Mouse (Mus musculus): Measurements from ENCODE around the gene Klhdc1. TPM values are rescaled to one million over a fixed set of nuclear protein-coding genes. Genes with fewer than 3 reads are reported as not detected.

The Klhdc1 gene
- polyA plus RNA-seq, 1 experiment from 2014 or later: 9.2 TPM

DNA sequence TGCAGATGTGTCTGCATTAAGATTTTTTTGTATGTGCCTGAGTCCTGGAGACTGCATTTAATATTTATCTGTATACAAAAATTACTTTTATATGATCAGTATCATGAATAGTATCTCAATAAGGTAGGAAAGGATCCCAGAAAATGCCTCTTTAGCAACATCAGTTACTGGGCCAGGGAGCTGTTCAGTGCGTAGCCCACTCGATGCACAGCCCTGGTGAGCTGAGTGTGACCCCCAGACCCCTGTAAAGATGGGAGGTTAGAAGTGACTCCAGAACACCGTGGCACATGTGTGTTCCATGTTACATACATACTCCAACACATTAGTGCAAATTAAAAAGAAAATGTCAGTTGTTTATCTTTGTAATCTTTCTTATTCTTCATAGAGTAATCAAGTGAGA, 58.9 kb downstream of the Klhdc1 start:
- H3K4me2 ChIP-seq: no peak overlapping the region
- H3K9me3 ChIP-seq: no peaks in the 10 kb centered on the region
- WGBS: 88% methylated on average over 3 of the region's 3 CpGs
- no peak overlapping the region for H3K9ac ChIP-seq
- no peak overlapping the region for H3K4me3 ChIP-seq (replicated peaks)
- no peaks in the 10 kb centered on the region for H3K27me3 ChIP-seq (replicated peaks)
- peaks cover 21% of the 10 kb centered on the region; the same call in 1 of the 2 replicates for H3K4me1 ChIP-seq
- H3K27ac ChIP-seq: no peak overlapping the region
- H3K36me3 ChIP-seq: peaks cover 27% of the 10 kb centered on the region
- ATAC-seq (ENCODE audit: insufficient read depth, low FRiP score, low read depth): no peak

DNA sequence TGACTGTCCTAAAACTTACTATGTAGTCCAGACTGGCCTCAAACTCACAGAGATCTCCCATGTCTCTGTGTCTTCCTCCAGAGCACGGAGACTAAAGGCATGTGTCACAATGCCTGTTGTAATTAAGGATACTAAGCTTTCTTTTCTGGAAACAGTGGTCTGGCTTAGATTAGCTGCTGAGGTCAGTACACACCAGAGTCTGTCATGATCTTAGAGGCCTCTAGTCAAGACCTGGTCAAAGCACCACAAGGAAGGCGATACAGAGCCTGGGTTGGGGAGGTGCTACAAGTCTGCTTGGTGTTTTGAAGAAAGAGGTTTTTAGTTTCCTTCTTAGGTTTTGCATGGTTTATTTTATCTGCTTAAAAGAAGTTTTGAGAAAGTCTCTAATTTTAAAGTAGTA, 59.4 kb downstream of the Klhdc1 start:
- no peak overlapping the region for H3K9ac ChIP-seq
- 90% methylated on average over 2 of the region's 2 CpGs for whole genome bisulfite sequencing
- H3K4me3 ChIP-seq (replicated peaks): no peak overlapping the region
- ATAC-seq (ENCODE audit: insufficient read depth, low FRiP score, low read depth): no peak
- H3K27ac ChIP-seq: no peak overlapping the region
- H3K27me3 ChIP-seq (replicated peaks): no peaks in the 10 kb centered on the region
- H3K36me3 ChIP-seq: peaks cover 32% of the 10 kb centered on the region
- H3K9me3 ChIP-seq: no peaks in the 10 kb centered on the region
- no peak overlapping the region for H3K4me2 ChIP-seq
- peaks cover 21% of the 10 kb centered on the region; the same call in 1 of the 2 replicates for H3K4me1 ChIP-seq

DNA sequence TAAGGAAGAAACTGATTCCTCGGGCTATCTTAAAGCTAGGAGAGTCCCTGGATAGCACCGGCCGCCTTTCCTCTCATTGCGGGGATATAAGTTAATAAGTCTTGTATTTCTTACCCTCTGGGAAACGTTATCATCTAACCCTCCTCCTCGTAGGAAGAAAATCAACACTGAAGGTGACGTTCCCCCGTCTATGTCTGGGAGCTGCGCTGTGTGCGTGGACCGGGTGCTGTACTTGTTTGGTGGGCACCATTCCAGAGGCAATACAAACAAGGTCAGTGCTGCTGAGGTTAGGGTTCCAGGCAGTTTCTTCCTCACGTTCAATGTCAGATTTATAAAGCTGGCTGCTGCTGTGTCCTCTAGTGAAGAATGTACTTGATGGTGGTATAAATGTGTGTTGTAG, 61.2 kb downstream of the Klhdc1 start:
- Histone ChIP-seq H3K36me3 (peaks cover 43% of the 10 kb centered on the region), H3K4me2 (no peak overlapping the region), H3K4me3 (replicated peaks) (no peak overlapping the region), H3K27ac (no peak overlapping the region), H3K27me3 (replicated peaks) (no peaks in the 10 kb centered on the region), H3K9ac (no peak overlapping the region), H3K4me1 (peaks cover 17% of the 10 kb centered on the region; the same call in 1 of the 2 replicates), H3K9me3 (no peaks in the 10 kb centered on the region)
- WGBS: 92% methylated on average over 12 of the region's 12 CpGs
- no peak for ATAC-seq (ENCODE audit: insufficient read depth, low FRiP score, low read depth)

DNA sequence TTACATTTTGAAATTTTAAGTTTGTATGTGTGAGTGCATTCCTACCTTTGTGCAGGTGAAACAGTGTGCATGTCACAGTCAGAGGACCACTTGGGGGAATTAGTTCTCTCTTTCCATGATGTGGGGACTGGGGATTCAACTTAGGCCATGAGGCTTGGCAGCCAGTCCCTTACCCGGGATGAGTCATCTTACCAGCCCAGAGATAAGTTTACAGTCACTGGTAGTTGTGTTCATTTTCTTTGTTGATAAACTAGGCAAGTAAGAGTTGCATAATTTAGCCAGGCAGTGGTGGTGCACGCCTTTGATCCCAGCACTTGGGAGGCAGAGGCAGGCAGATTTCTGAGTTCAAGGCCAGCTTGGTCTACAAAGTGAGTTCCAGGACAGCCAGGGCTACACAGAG, 63.1 kb downstream of the Klhdc1 start:
- no peak overlapping the region for H3K9ac ChIP-seq
- ATAC-seq (ENCODE audit: insufficient read depth, low FRiP score, low read depth): no peak
- H3K4me3 ChIP-seq (replicated peaks): no peak overlapping the region
- no peaks in the 10 kb centered on the region for H3K27me3 ChIP-seq (replicated peaks)
- H3K36me3 ChIP-seq: peaks cover 59% of the 10 kb centered on the region
- H3K9me3 ChIP-seq: no peaks in the 10 kb centered on the region
- H3K4me1 ChIP-seq: peaks cover 4% of the 10 kb centered on the region; the same call in 1 of the 2 replicates
- no peak overlapping the region for H3K27ac ChIP-seq
- WGBS: 83% methylated on average over 2 of the region's 2 CpGs
- H3K4me2 ChIP-seq: no peak overlapping the region

DNA sequence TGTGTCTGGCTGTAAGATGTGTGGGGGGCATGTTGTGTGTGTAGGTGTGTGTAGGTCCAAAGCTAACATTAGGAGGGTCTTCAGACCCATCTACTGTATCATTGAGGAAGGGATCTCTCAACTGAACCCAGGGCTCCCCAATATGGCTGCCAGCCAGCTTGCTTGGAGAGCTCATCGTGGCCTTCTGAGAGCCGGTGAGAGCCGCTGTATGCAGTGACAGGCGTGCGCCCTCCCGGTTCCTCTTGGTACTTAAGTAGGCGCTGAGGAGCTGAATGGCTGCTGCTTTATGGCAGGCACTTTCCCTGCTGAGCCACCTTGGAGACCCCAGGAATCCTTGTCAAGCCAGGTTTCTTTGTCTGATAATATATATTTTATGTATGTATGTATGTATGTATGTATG, 65.4 kb downstream of the Klhdc1 start:
- whole genome bisulfite sequencing: 93% methylated on average over 7 of the region's 7 CpGs
- peaks cover 77% of the 10 kb centered on the region for H3K36me3 ChIP-seq
- ATAC-seq (ENCODE audit: insufficient read depth, low FRiP score, low read depth): no peak
- no peak overlapping the region for H3K4me3 ChIP-seq (replicated peaks)
- no peak overlapping the region for H3K9ac ChIP-seq
- H3K27ac ChIP-seq: no peak overlapping the region
- H3K9me3 ChIP-seq: no peaks in the 10 kb centered on the region
- no peaks in the 10 kb centered on the region for H3K27me3 ChIP-seq (replicated peaks)
- no peaks in the 10 kb centered on the region for H3K4me1 ChIP-seq
- no peak overlapping the region for H3K4me2 ChIP-seq

DNA sequence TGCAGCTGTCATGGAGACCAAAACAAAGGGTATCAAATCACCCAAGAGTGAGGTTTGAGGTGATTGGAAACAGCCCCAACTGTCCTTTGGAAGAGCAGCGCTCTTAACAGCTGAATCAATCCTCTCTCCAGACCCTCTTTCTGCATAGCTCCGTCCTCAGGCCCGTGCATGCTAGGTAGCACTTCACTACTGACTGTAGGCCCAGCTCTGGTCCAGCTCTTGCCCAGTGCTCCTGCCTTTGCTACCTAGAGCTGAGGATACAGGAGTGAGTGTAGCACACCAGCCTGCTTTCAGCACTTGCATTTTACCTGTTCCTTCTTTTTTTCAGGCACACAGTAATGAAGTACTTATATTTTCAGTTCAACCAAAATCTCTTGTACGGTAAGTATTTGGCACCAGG, 68.7 kb downstream of the Klhdc1 start:
- ATAC-seq (ENCODE audit: insufficient read depth, low FRiP score, low read depth): no peak
- Histone ChIP-seq H3K36me3 (peaks cover 69% of the 10 kb centered on the region), H3K4me3 (replicated peaks) (no peak overlapping the region)

DNA sequence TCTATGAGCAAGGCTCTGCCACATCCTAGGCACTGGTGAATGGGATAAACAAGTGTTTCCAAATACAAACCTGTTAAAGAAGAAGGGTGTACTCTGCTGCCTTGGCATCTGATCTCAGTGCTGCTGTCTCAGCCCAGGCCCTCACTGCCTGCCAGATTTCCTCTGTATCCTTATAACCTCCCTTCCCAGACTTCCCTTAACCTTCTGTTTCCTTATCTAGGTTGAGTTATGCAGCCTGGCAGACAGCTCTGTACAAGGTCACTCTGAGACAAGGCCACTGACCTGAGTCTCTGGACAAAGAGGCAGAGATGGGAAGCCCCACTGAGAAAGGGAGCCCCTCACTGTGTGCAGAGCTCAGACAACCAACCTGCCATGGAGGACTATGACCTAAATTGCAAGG, 77.5 kb downstream of the Klhdc1 start:
- H3K36me3 ChIP-seq: peaks cover 47% of the 10 kb centered on the region
- H3K27ac ChIP-seq: no peak overlapping the region
- H3K4me1 ChIP-seq: no peaks in the 10 kb centered on the region
- H3K4me3 ChIP-seq (replicated peaks): no peak overlapping the region
- ATAC-seq (ENCODE audit: insufficient read depth, low FRiP score, low read depth): no peak
- no peak overlapping the region for H3K4me2 ChIP-seq
- no peak overlapping the region for H3K9ac ChIP-seq
- H3K9me3 ChIP-seq: no peaks in the 10 kb centered on the region
- no peaks in the 10 kb centered on the region for H3K27me3 ChIP-seq (replicated peaks)

More for the DNA sequence above, 68.7 kb downstream of the Klhdc1 start:
- Histone ChIP-seq H3K9ac (no peak overlapping the region), H3K27ac (no peak overlapping the region), H3K4me2 (no peak overlapping the region), H3K4me1 (no peaks in the 10 kb centered on the region), H3K27me3 (replicated peaks) (no peaks in the 10 kb centered on the region), H3K9me3 (no peaks in the 10 kb centered on the region)
- 95% methylated on average over 4 of the region's 4 CpGs for WGBS

DNA sequence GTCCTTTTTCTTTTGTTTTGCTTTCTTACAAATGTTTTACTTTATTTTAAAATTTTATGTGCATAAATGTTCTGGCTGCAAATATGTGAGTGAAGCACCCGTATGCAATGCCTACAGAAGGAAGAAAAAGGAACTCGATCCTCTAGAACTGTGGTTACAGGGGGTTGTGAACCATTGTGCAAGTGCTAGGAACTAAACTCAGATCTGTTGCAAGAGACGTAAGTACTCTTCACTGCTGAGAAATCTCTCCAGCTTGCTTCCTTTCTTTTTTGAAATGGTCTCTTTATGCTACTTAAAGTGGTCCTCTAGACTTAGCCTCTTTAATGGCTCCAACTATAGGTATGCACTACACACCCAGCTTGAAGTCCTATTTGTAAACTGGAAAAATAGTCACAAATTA, 90.2 kb downstream of the Klhdc1 start:
- Histone ChIP-seq H3K4me3 (replicated peaks) (no peak overlapping the region), H3K9ac (no peak overlapping the region), H3K9me3 (no peaks in the 10 kb centered on the region), H3K4me2 (no peak overlapping the region), H3K27ac (no peak overlapping the region), H3K27me3 (replicated peaks) (no peaks in the 10 kb centered on the region), H3K36me3 (peaks cover 29% of the 10 kb centered on the region; the same call in 1 of the 2 replicates), H3K4me1 (no peaks in the 10 kb centered on the region)
- ATAC-seq (ENCODE audit: insufficient read depth, low FRiP score, low read depth): no peak
- 93% methylated on average over 3 of the region's 3 CpGs for WGBS

DNA sequence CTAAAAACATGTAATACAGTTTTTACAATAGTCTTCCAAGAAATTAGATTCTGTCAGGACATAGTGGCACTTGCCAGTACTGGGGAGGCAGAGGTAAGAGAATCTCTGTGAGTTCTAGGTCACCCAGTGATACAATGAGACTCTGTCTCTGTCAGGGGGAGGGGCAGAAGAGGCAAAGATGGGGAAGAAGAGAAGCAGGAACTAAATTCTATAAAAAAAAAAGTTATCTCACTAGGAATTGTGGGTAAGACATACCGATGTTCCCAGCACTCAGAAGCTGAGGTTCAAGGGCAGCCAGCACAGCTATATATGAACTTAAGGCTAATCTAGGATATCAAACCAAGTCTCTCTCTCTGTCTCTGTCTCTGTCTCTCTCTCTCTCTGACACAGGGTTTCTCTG, 91.2 kb downstream of the Klhdc1 start:
- no peak overlapping the region for H3K4me2 ChIP-seq
- no peaks in the 10 kb centered on the region for H3K27me3 ChIP-seq (replicated peaks)
- H3K4me3 ChIP-seq (replicated peaks): no peak overlapping the region
- H3K36me3 ChIP-seq: peaks cover 33% of the 10 kb centered on the region; the same call in 1 of the 2 replicates
- WGBS: 86% methylated on average over 1 of the region's 1 CpGs
- H3K4me1 ChIP-seq: no peaks in the 10 kb centered on the region
- H3K9ac ChIP-seq: no peak overlapping the region
- no peaks in the 10 kb centered on the region for H3K9me3 ChIP-seq
- no peak for ATAC-seq (ENCODE audit: insufficient read depth, low FRiP score, low read depth)
- no peak overlapping the region for H3K27ac ChIP-seq

DNA sequence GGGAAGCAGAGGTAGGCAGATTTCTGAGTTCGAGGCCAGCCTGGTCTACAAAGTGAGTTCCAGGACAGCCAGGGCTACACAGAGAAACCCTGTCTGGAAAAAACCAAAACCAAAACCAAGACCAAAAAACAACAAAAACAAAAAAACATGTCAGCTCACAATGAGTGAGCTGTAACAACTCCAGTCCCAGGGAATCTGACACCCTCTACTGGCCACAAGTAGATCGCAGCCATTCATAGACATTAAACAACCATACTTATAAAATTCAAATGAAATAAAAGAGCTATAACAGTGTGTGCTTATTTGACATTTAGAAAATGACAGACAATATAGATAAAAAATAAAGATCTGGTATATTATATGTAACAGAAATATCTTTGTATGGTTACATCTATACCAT, 92.6 kb downstream of the Klhdc1 start:
- Histone ChIP-seq H3K9ac (no peak overlapping the region), H3K4me2 (no peak overlapping the region), H3K27ac (no peak overlapping the region), H3K4me3 (replicated peaks) (no peak overlapping the region), H3K4me1 (no peaks in the 10 kb centered on the region), H3K36me3 (peaks cover 28% of the 10 kb centered on the region; the same call in 1 of the 2 replicates), H3K9me3 (no peaks in the 10 kb centered on the region), H3K27me3 (replicated peaks) (no peaks in the 10 kb centered on the region)
- ATAC-seq (ENCODE audit: insufficient read depth, low FRiP score, low read depth): no peak
- WGBS: 80% methylated on average over 2 of the region's 2 CpGs

Other genes with a start within 250 kb of the Klhdc1 start
- 1,494 and 1,720 TPM in 2 replicates for gene Rps29, start 82.0 kb upstream of the Klhdc1 start, polyA plus RNA-seq (2015; fragmentation: Nextera tagmentation; extraction: Ambion mirVana)
- 19.3 and 19.9 TPM in 2 replicates for gene Lrr1, start 72.4 kb upstream of the Klhdc1 start, polyA plus RNA-seq (2015; fragmentation: Nextera tagmentation; extraction: Ambion mirVana)
- gene Rpl36al, start 57.1 kb upstream of the Klhdc1 start, polyA plus RNA-seq (2015; fragmentation: Nextera tagmentation; extraction: Ambion mirVana): 720 and 730 TPM in 2 replicates
- 63.6 and 67.4 TPM in 2 replicates for gene Mgat2, start 57.0 kb upstream of the Klhdc1 start, polyA plus RNA-seq (2015; fragmentation: Nextera tagmentation; extraction: Ambion mirVana)
- gene Gm49383, start 44.1 kb upstream of the Klhdc1 start, polyA plus RNA-seq (2015; fragmentation: Nextera tagmentation; extraction: Ambion mirVana): 26.4 and 28.3 TPM in 2 replicates
- gene Dnaaf2, start 42.7 kb upstream of the Klhdc1 start, polyA plus RNA-seq (2015; fragmentation: Nextera tagmentation; extraction: Ambion mirVana): 9.9 and 10.0 TPM in 2 replicates
- 21.5 and 25.9 TPM in 2 replicates for gene Gm49384, start 36.9 kb upstream of the Klhdc1 start, polyA plus RNA-seq (2015; fragmentation: Nextera tagmentation; extraction: Ambion mirVana)
- 24.3 and 27.1 TPM in 2 replicates for gene Pole2, start 13.0 kb upstream of the Klhdc1 start, polyA plus RNA-seq (2015; fragmentation: Nextera tagmentation; extraction: Ambion mirVana)
- gene Klhdc2, start 55.5 kb downstream of the Klhdc1 start, polyA plus RNA-seq (2015; fragmentation: Nextera tagmentation; extraction: Ambion mirVana): 110 and 119 TPM in 2 replicates
- 90.4 and 92.1 TPM in 2 replicates for gene Nemf, start 116.0 kb downstream of the Klhdc1 start, polyA plus RNA-seq (2015; fragmentation: Nextera tagmentation; extraction: Ambion mirVana)
- 59.4 and 63.7 TPM in 2 replicates for gene Arf6, start 131.0 kb downstream of the Klhdc1 start, polyA plus RNA-seq (2015; fragmentation: Nextera tagmentation; extraction: Ambion mirVana)
- 2.3 TPM in 2 replicates for gene Gm9887, start 131.3 kb downstream of the Klhdc1 start, polyA plus RNA-seq (2015; fragmentation: Nextera tagmentation; extraction: Ambion mirVana)